Mouse (Mus musculus): ENCODE results near the gene Rdh12. TPM values are rescaled to one million over a fixed set of nuclear protein-coding genes. Genes with fewer than 3 reads are reported as not detected.

The Rdh12 gene
- total and polyA plus RNA-seq, 3 experiments: 0.27 TPM; not detected in 2

DNA sequence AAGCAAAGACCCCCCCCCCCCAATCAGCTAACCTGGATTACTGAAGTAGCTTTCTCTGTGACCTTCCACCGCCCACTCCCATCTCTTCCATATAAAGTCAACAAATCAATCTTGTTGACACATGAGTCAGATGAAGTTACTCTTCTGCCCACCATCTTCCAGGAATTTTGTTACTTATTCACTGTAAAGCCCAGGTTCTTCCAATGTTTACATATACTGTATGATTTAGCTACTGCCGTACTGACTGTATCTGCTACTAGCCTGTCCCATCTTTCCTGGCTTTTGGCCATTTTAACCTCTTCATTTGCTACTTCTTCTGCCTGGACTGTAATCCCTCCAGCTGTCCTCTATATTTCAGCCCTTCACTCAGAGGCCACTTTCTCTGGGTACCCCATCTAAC is 33.3 kb downstream of the Rdh12 start:
- no peak for TF ChIP-seq POLR2AphosphoS5 (IDR thresholded peaks at IDR 0.05; ENCODE audit: insufficient replicate concordance, low read depth, low read length)
- no peak for TF ChIP-seq TAL1 (conservative IDR thresholded peaks at IDR 0.05; ENCODE audit: low read depth, low read length)
- no peak for TF ChIP-seq CTCF (IDR thresholded peaks at IDR 0.05; ENCODE audit: low read depth, low read length)
- TF ChIP-seq GATA1 (IDR thresholded peaks at IDR 0.05; ENCODE audit: borderline replicate concordance, low read length): no peak
- no peak for TF ChIP-seq GATA2 (IDR thresholded peaks at IDR 0.05; ENCODE audit: borderline replicate concordance, low read depth, low read length)
- DNase-seq (ENCODE audit: low spot score) (no peak), ATAC-seq (ENCODE audit: extremely low read depth, insufficient number of reproducible peaks, low FRiP score, poor library complexity, severe bottlenecking) (no peak)
- Histone ChIP-seq H3K4me3 (ENCODE audit: low read depth, low read length) (no peak overlapping the region), H3K9me3 (replicated peaks) (no peaks in the 10 kb centered on the region), H3K36me3 (replicated peaks) (peaks cover 96% of the 10 kb centered on the region), H3K27me3 (ENCODE audit: insufficient read depth, low read length) (no peaks in the 10 kb centered on the region), H3K4me1 (ENCODE audit: insufficient read depth, low read depth, low read length) (peaks cover 6% of the 10 kb centered on the region)

DNA sequence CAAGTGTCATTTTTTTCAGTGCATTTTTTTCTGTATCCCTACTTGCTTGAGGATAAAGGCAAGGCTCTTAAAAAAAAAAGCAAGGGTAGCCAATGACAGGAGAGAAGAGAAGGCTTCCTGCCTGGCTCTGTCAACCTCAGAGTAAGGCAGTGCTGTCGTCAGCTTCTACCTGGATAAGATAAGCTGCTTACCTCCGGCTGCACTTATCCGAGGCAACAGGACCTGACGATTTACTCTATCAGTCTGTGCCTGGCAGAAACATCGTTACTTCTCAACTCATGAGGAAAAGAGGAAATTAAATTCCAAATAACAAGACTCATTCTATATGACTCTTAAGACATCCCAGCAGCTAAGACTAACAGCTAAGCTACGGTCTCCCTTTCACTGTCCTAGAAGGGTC is 34.2 kb downstream of the Rdh12 start:
- DNase-seq (ENCODE audit: low spot score): no peak
- TF ChIP-seq GATA2 (IDR thresholded peaks at IDR 0.05; ENCODE audit: borderline replicate concordance, low read depth, low read length) (no peak), POLR2AphosphoS5 (IDR thresholded peaks at IDR 0.05; ENCODE audit: insufficient replicate concordance, low read depth, low read length) (no peak), GATA1 (IDR thresholded peaks at IDR 0.05; ENCODE audit: borderline replicate concordance, low read length) (no peak), CTCF (IDR thresholded peaks at IDR 0.05; ENCODE audit: low read depth, low read length) (no peak), TAL1 (conservative IDR thresholded peaks at IDR 0.05; ENCODE audit: low read depth, low read length) (no peak)
- no peak for ATAC-seq (ENCODE audit: extremely low read depth, insufficient number of reproducible peaks, low FRiP score, poor library complexity, severe bottlenecking)
- no peaks in the 10 kb centered on the region for H3K27me3 ChIP-seq (ENCODE audit: insufficient read depth, low read length)
- no peak overlapping the region for H3K4me3 ChIP-seq (ENCODE audit: low read depth, low read length)
- peaks cover 6% of the 10 kb centered on the region for H3K4me1 ChIP-seq (ENCODE audit: insufficient read depth, low read depth, low read length)
- no peaks in the 10 kb centered on the region for H3K9me3 ChIP-seq (replicated peaks)
- H3K36me3 ChIP-seq (replicated peaks): peaks cover 95% of the 10 kb centered on the region

DNA sequence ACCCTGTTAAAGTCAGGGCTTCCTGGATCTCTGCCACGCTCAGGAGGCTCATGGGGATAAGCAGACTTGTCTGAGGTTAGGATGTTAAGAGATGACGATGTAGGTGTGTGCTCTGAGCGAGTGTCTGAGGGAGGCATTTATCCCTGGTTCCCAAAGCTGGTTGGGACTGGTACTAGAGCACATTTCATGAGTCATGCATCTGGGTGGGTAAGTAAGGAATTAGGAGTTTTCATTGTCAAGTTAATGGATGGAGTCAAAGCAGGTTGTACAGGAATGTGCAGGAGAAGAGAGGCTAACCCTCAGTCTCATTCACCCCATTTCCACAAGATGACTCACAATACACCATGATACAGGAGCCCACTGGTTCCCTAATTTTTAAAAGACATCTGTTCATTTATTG is 39.4 kb downstream of the Rdh12 start:
- Histone ChIP-seq H3K4me1 (ENCODE audit: insufficient read depth, low read depth, low read length) (peaks cover 6% of the 10 kb centered on the region), H3K36me3 (replicated peaks) (peaks cover 92% of the 10 kb centered on the region), H3K4me3 (ENCODE audit: low read depth, low read length) (no peak overlapping the region), H3K27me3 (ENCODE audit: insufficient read depth, low read length) (no peaks in the 10 kb centered on the region), H3K9me3 (replicated peaks) (no peaks in the 10 kb centered on the region)
- no peak for ATAC-seq (ENCODE audit: extremely low read depth, insufficient number of reproducible peaks, low FRiP score, poor library complexity, severe bottlenecking)
- TF ChIP-seq TAL1 (conservative IDR thresholded peaks at IDR 0.05; ENCODE audit: low read depth, low read length) (no peak), GATA2 (IDR thresholded peaks at IDR 0.05; ENCODE audit: borderline replicate concordance, low read depth, low read length) (no peak), GATA1 (IDR thresholded peaks at IDR 0.05; ENCODE audit: borderline replicate concordance, low read length) (no peak), POLR2AphosphoS5 (IDR thresholded peaks at IDR 0.05; ENCODE audit: insufficient replicate concordance, low read depth, low read length) (no peak), CTCF (IDR thresholded peaks at IDR 0.05; ENCODE audit: low read depth, low read length) (no peak)
- DNase-seq (ENCODE audit: low spot score): no peak

DNA sequence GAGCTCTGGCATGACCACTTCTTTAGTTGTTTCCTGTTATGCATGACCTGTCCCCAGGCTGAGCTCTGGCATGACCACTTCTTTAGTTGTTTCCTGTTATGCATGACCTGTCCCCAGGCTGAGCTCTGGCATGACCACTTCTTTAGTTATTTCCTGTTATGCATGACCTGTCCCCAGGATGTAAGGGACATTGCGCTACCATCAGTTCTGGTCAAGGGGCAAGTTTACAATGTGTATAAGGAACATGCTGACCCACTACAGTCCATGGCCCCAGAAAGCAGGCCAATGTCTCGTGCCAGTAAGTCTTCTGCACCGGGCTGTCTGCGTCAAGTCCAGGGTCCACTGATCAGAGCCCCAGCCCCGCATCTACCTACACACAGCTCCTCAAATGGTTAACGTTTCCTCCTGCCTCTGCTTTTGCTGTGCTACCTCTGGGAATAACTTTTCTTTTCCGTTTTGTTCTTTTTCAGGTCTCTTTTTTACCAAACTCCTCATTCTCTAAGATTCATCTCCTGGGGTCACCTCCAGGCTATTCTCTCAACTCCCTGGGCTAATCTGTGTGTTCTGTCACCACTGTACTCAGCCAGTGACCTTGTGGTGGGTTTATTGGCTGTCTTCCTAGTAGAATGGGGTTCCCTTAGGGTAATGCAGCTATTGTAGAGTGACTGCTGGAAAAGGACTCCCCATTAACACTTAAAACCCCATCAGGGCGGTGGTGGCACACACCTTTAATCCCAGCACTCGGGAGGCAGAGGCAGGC is 44.8 kb downstream of the Rdh12 start:
- H3K9me3 ChIP-seq (replicated peaks): no peaks in the 10 kb centered on the region
- H3K4me1 ChIP-seq (ENCODE audit: insufficient read depth, low read depth, low read length): no peaks in the 10 kb centered on the region
- H3K27me3 ChIP-seq (ENCODE audit: insufficient read depth, low read length): no peaks in the 10 kb centered on the region
- no peak for TF ChIP-seq CTCF (IDR thresholded peaks at IDR 0.05; ENCODE audit: low read depth, low read length)
- ATAC-seq (ENCODE audit: extremely low read depth, insufficient number of reproducible peaks, low FRiP score, poor library complexity, severe bottlenecking): no peak
- DNase-seq (ENCODE audit: low spot score): no peak
- H3K36me3 ChIP-seq (replicated peaks): peaks cover 91% of the 10 kb centered on the region
- no peak overlapping the region for H3K4me3 ChIP-seq (ENCODE audit: low read depth, low read length)

DNA sequence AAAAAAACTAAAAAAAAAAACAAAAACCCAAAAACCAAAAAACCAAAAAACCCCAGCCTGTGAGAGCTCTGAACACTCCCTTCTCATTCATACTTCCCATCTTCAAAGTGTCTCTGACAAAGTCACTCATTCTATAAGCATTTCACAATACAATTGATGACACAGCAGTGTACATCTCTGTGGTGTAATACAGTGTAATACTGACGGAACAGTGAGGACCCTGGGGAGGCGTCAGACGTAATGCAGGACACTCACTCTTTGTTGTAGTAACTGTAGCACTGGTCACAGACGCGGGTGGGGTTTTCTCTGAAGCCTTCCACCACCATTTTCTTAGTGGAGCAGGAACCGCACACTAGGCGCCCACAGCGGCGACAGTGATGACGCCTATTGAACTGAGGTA is 46.3 kb downstream of the Rdh12 start:
- Histone ChIP-seq H3K9me3 (replicated peaks) (no peaks in the 10 kb centered on the region), H3K27me3 (ENCODE audit: insufficient read depth, low read length) (no peaks in the 10 kb centered on the region), H3K4me1 (ENCODE audit: insufficient read depth, low read depth, low read length) (no peaks in the 10 kb centered on the region), H3K4me3 (ENCODE audit: low read depth, low read length) (no peak overlapping the region), H3K36me3 (replicated peaks) (peaks cover 89% of the 10 kb centered on the region)
- DNase-seq (ENCODE audit: low spot score) (no peak), ATAC-seq (ENCODE audit: extremely low read depth, insufficient number of reproducible peaks, low FRiP score, poor library complexity, severe bottlenecking) (no peak)
- TF ChIP-seq TAL1 (conservative IDR thresholded peaks at IDR 0.05; ENCODE audit: low read depth, low read length) (no peak), GATA2 (IDR thresholded peaks at IDR 0.05; ENCODE audit: borderline replicate concordance, low read depth, low read length) (no peak), POLR2AphosphoS5 (IDR thresholded peaks at IDR 0.05; ENCODE audit: insufficient replicate concordance, low read depth, low read length) (no peak), CTCF (IDR thresholded peaks at IDR 0.05; ENCODE audit: low read depth, low read length) (no peak), GATA1 (IDR thresholded peaks at IDR 0.05; ENCODE audit: borderline replicate concordance, low read length) (no peak)

DNA sequence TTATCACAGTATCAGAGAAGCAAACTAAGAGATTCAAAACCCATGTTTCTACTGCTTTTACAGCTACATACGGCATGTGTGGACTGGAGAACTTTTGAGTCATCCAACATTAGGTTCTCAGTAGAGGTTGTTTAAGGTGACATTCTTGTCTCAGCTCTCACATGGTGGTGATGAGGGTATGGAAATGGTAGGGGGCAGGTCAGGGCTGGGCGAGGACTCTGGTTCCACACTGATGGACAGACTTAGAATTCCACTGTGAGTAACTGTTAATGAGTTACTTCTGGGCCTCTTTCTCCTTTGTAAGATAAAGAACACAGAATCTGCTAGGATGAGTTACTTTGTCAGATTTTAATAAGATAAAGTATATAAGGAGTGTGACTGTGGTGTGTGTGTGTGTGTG is 51.4 kb downstream of the Rdh12 start:
- no peak for ATAC-seq (ENCODE audit: extremely low read depth, insufficient number of reproducible peaks, low FRiP score, poor library complexity, severe bottlenecking)
- Histone ChIP-seq H3K9me3 (replicated peaks) (no peaks in the 10 kb centered on the region), H3K27me3 (ENCODE audit: insufficient read depth, low read length) (no peaks in the 10 kb centered on the region), H3K4me3 (ENCODE audit: low read depth, low read length) (no peak overlapping the region), H3K36me3 (replicated peaks) (peaks cover 90% of the 10 kb centered on the region), H3K4me1 (ENCODE audit: insufficient read depth, low read depth, low read length) (no peaks in the 10 kb centered on the region)
- DNase-seq (ENCODE audit: low spot score): no peak
- TF ChIP-seq POLR2AphosphoS5 (IDR thresholded peaks at IDR 0.05; ENCODE audit: insufficient replicate concordance, low read depth, low read length) (no peak), CTCF (IDR thresholded peaks at IDR 0.05; ENCODE audit: low read depth, low read length) (no peak), GATA1 (IDR thresholded peaks at IDR 0.05; ENCODE audit: borderline replicate concordance, low read length) (no peak), TAL1 (conservative IDR thresholded peaks at IDR 0.05; ENCODE audit: low read depth, low read length) (no peak), GATA2 (IDR thresholded peaks at IDR 0.05; ENCODE audit: borderline replicate concordance, low read depth, low read length) (no peak)

All from G1E (cell line).